Mouse (Mus musculus) thymus, adult 2 months (tissue): Measurements from ENCODE around the gene Lipt1. TPM values are rescaled to one million over a fixed set of nuclear protein-coding genes. Genes with fewer than 3 reads are reported as not detected.

Experiments
- DNase-seq: peaks from one replicate; pipeline ENCODE4 v3.0.0; 2021
- H3K27ac ChIP-seq: fragments of 200-500 bp; 2 replicates; pipeline ENCODE4 v1.5.1; 2012; ENCODE audit warnings: low read length, control low read depth; ENCODE audit not compliant: control insufficient read depth, insufficient read depth
- H3K27me3 ChIP-seq: fragments of 200-500 bp; 2 replicates; pipeline ENCODE4 v1.6.1; 2012; ENCODE audit warnings: mild to moderate bottlenecking, low read length, moderate library complexity, mixed read lengths; ENCODE audit not compliant: control insufficient read depth, insufficient read depth
- H3K36me3 ChIP-seq: fragments of 200-500 bp; 2 replicates; pipeline ENCODE4 v1.6.1; 2012; ENCODE audit warnings: mild to moderate bottlenecking, low read length, moderate library complexity; ENCODE audit not compliant: control insufficient read depth, insufficient read depth
- H3K4me1 ChIP-seq: fragments of 200-500 bp; replicated peaks from 2 replicates; pipeline ENCODE4 v1.6.1; 2012; ENCODE audit warnings: low read length; ENCODE audit not compliant: control insufficient read depth, insufficient read depth
- H3K4me3 ChIP-seq: fragments of 200-500 bp; 2 replicates; pipeline ENCODE4 v1.5.1; 2012; ENCODE audit warnings: mild to moderate bottlenecking, low read length, control low read depth, moderate library complexity; ENCODE audit not compliant: control insufficient read depth, insufficient read depth
- CTCF ChIP-seq: fragments of 200-500 bp; IDR thresholded peaks from 2 replicates; pipeline ENCODE4 v1.5.1; 2012; ENCODE audit warnings: mild to moderate bottlenecking, control low read depth, low read length, moderate library complexity, borderline replicate concordance; ENCODE audit not compliant: control insufficient read depth, poor library complexity, insufficient read depth; ENCODE audit errors: extremely low read depth
- POLR2A ChIP-seq: fragments of 200-500 bp; IDR thresholded peaks from 2 replicates; pipeline ENCODE4 v1.6.1; 2012; ENCODE audit warnings: mild to moderate bottlenecking, low read length, control low read depth, moderate library complexity; ENCODE audit not compliant: control insufficient read depth, poor library complexity, insufficient read depth; ENCODE audit errors: extremely low read depth
- WGBS: fragments of 180-500 bp; shearing (Covaris S2); methylation state at CpG from one replicate; pipeline ENCODE4 v1.1.7; 2018; 5-methylcytosine and 5-hydroxymethylcytosine counted together
- polyA plus RNA-seq: library from polyadenylated mRNA; depleted of rRNA; stranded (reverse); fragments of >200 nt; gene quantifications from 2 replicates; pipeline ENCODE4 v1.2.3, GENCODE M21; 2012

The Lipt1 gene
- polyA plus RNA-seq, 1 experiment = 1.3 TPM

- Histone ChIP-seq H3K4me1 (0 out of 2 replicates have a peak, but pooled peaks cover 4% of the 10 kb centered on the region), H3K27ac (peak within 1 kb of the TSS; percentile 16; the same call in 1 of the 2 replicates), H3K36me3 (no peaks in the 10 kb centered on the region), H3K27me3 (no peaks in the 10 kb centered on the region), H3K4me3 (peak within 1 kb of the TSS; percentile 82)
- WGBS = 91% methylated on average over 6 of the region's 6 CpGs
- no peak for DNase-seq
- TF ChIP-seq POLR2A (no peak), CTCF (no peak)
These were observed 5.3 kb upstream of the Lipt1 start, which contains the start of gene Tsga10 for GRCm38 (mm10) chr1:37866286-37866685. Tsga10 (minus strand) TSS chr1:37866429.

GRCm38 (mm10) chr1:37867056-37867455 lies 4.5 kb upstream of the Lipt1 start:
- WGBS = 96% methylated on average over 1 of the region's 1 CpGs
- Histone ChIP-seq H3K36me3 (no peaks in the 10 kb centered on the region), H3K4me3 (no peak overlapping the region), H3K27me3 (no peaks in the 10 kb centered on the region), H3K27ac (no peak overlapping the region), H3K4me1 (peaks cover 7% of the 10 kb centered on the region)
- TF ChIP-seq CTCF (no peak), POLR2A (no peak)
- DNase-seq = peak; percentile 45

- H3K36me3 ChIP-seq = no peaks in the 10 kb centered on the region
- WGBS = 35% methylated on average over 10 of the region's 10 CpGs
- no peaks in the 10 kb centered on the region for H3K27me3 ChIP-seq
- DNase-seq = no peak
- peaks cover 7% of the 10 kb centered on the region for H3K4me1 ChIP-seq
- no peak overlapping the region for H3K4me3 ChIP-seq
- no peak overlapping the region for H3K27ac ChIP-seq
- TF ChIP-seq CTCF (no peak), POLR2A (no peak)
These were observed 3.7 kb upstream of the Lipt1 start for GRCm38 (mm10) chr1:37867684-37868322.

GRCm38 (mm10) chr1:37868640-37869039 lies 2.9 kb upstream of the Lipt1 start:
- Histone ChIP-seq H3K36me3 (no peaks in the 10 kb centered on the region), H3K4me3 (no peak overlapping the region), H3K27ac (no peak overlapping the region), H3K4me1 (peaks cover 7% of the 10 kb centered on the region), H3K27me3 (no peaks in the 10 kb centered on the region)
- TF ChIP-seq POLR2A (no peak), CTCF (no peak)
- 28% methylated on average over 10 of the region's 10 CpGs for WGBS
- DNase-seq = no peak

DNA sequence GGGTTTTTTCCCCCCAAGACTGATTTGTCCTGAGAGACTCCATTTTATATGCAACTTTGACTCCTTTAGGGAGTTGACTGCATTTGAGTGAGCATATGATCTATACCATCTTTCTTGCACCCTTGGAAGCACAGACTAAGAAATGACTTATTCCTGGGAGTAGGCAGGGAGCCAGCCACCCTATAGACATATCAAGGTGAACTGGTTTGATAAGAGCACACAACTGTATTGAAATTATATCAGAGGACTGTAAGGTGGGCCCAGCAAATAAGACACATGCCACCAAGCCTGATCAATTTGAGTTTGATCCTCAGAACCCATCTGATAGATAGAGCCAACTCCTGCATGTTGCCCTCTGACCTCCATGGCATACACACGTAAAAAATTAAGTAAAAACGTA lies 2.2 kb upstream of the Lipt1 start:
- Histone ChIP-seq H3K4me3 (no peak overlapping the region), H3K4me1 (peaks cover 6% of the 10 kb centered on the region), H3K27ac (no peak overlapping the region), H3K36me3 (no peaks in the 10 kb centered on the region), H3K27me3 (no peaks in the 10 kb centered on the region)
- WGBS = 93% methylated on average over 2 of the region's 2 CpGs
- no peak for TF ChIP-seq POLR2A
- DNase-seq = no peak

- Histone ChIP-seq H3K27ac (peak overlapping the region; percentile 48), H3K4me1 (peaks cover 3% of the 10 kb centered on the region), H3K4me3 (peak overlapping the region; percentile 77), H3K27me3 (no peaks in the 10 kb centered on the region), H3K36me3 (peaks cover 4% of the 10 kb centered on the region)
- DNase-seq = peak; percentile 82
- WGBS = under 1% methylated on average over 33 of the region's 33 CpGs
- TF ChIP-seq CTCF = no peak
- no peak for TF ChIP-seq POLR2A
These were observed 861 bp downstream of the Lipt1 start for GRCm38 (mm10) chr1:37872131-37873067.
